Mouse (Mus musculus): ENCODE measurements around the gene Tbc1d1.
A peak's percentile ranks its signal among the peaks of the same experiment; 100 is the strongest.

Tbc1d1 gene

GRCm38 (mm10) chr5:64237263-64237662 lies 81.2 kb downstream of the Tbc1d1 start:
- no peak for DNase-seq (ENCODE audit: extremely low read depth, low read depth)

- DNase-seq (ENCODE audit: extremely low read depth, low read depth) = no peak
Measured at GRCm38 (mm10) chr5:64237693-64238092, 81.6 kb downstream of the Tbc1d1 start.

GRCm38 (mm10) chr5:64238894-64239652 lies 83.0 kb downstream of the Tbc1d1 start:
- DNase-seq (ENCODE audit: extremely low read depth, low read depth) = no peak

GRCm38 (mm10) chr5:64240941-64241682 lies 85.0 kb downstream of the Tbc1d1 start:
- peak; percentile 60 for DNase-seq (ENCODE audit: extremely low read depth, low read depth)

- no peak for DNase-seq (ENCODE audit: extremely low read depth, low read depth)
Measured at GRCm38 (mm10) chr5:64241867-64242266, 85.8 kb downstream of the Tbc1d1 start.

- no peak for DNase-seq (ENCODE audit: extremely low read depth, low read depth)
Measured at GRCm38 (mm10) chr5:64242795-64243455, 86.8 kb downstream of the Tbc1d1 start.

GRCm38 (mm10) chr5:64243666-64244065 lies 87.6 kb downstream of the Tbc1d1 start:
- DNase-seq (ENCODE audit: extremely low read depth, low read depth) = no peak

GRCm38 (mm10) chr5:64244283-64244682 lies 88.2 kb downstream of the Tbc1d1 start:
- no peak for DNase-seq (ENCODE audit: extremely low read depth, low read depth)

- no peak for DNase-seq (ENCODE audit: extremely low read depth, low read depth)
Measured at GRCm38 (mm10) chr5:64244745-64245144, 88.6 kb downstream of the Tbc1d1 start.

GRCm38 (mm10) chr5:64251435-64251834 lies 95.3 kb downstream of the Tbc1d1 start:
- DNase-seq (ENCODE audit: extremely low read depth, low read depth) = no peak

GRCm38 (mm10) chr5:64254278-64254677 lies 98.2 kb downstream of the Tbc1d1 start:
- no peak for DNase-seq (ENCODE audit: extremely low read depth, low read depth)

- no peak for DNase-seq (ENCODE audit: extremely low read depth, low read depth)
Measured at GRCm38 (mm10) chr5:64254988-64255387, 98.9 kb downstream of the Tbc1d1 start.

- no peak for DNase-seq (ENCODE audit: extremely low read depth, low read depth)
Measured at GRCm38 (mm10) chr5:64263348-64263747, 107.2 kb downstream of the Tbc1d1 start.

- no peak for DNase-seq (ENCODE audit: extremely low read depth, low read depth)
Measured at GRCm38 (mm10) chr5:64263898-64264478, 107.9 kb downstream of the Tbc1d1 start.

GRCm38 (mm10) chr5:64265145-64265544 lies 109.0 kb downstream of the Tbc1d1 start:
- DNase-seq (ENCODE audit: extremely low read depth, low read depth) = no peak

- no peak for DNase-seq (ENCODE audit: extremely low read depth, low read depth)
Measured at GRCm38 (mm10) chr5:64265906-64266305, 109.8 kb downstream of the Tbc1d1 start.

GRCm38 (mm10) chr5:64266534-64266933 lies 110.4 kb downstream of the Tbc1d1 start:
- no peak for DNase-seq (ENCODE audit: extremely low read depth, low read depth)

GRCm38 (mm10) chr5:64267279-64267678 lies 111.2 kb downstream of the Tbc1d1 start:
- DNase-seq (ENCODE audit: extremely low read depth, low read depth) = no peak

- DNase-seq (ENCODE audit: extremely low read depth, low read depth) = no peak
Measured at GRCm38 (mm10) chr5:64269669-64270068, 113.6 kb downstream of the Tbc1d1 start.

GRCm38 (mm10) chr5:64273517-64273916 lies 117.4 kb downstream of the Tbc1d1 start:
- DNase-seq (ENCODE audit: extremely low read depth, low read depth) = no peak

- DNase-seq (ENCODE audit: extremely low read depth, low read depth) = no peak
Measured at GRCm38 (mm10) chr5:64274296-64274695, 118.2 kb downstream of the Tbc1d1 start.

Data from MEL-GATA-1-ER (cell line).